Mouse (Mus musculus): ENCODE measurements around the gene Fbxo21.

GRCm38 (mm10) chr5:118058858-118059257 lies 82.3 kb downstream of the Fbxo21 start:
- no peak for TF ChIP-seq CTCF (IDR thresholded peaks at IDR 0.05; ENCODE audit: extremely low read depth, insufficient read depth, low read length)
- TF ChIP-seq POLR2A (IDR thresholded peaks at IDR 0.05; ENCODE audit: extremely low read depth, insufficient read depth, low read length), result no peak

Measured in cortical plate, adult 2 months (tissue).